Mouse (Mus musculus) gastrocnemius, postnatal 4 days (tissue): Measurements from ENCODE around the gene Wipf2. TPM values are rescaled to one million over a fixed set of nuclear protein-coding genes. Genes with fewer than 3 reads are reported as not detected.

Experiments
- DNase-seq, 2 experiments: peaks; one replicate each; pipeline ENCODE4 v3.0.0; 2021 to 2022; ENCODE audit warnings: low spot score in 2 of 2, mixed read lengths in 2 of 2
- total RNA-seq, 2 experiments: library from RNA; stranded (reverse); gene quantifications; 2 replicates each; pipeline ENCODE4 v1.2.3; 2021

Gene Wipf2
- total RNA-seq, 2 experiments from 2014 or later, result 8.3 to 11.0 TPM

DNA sequence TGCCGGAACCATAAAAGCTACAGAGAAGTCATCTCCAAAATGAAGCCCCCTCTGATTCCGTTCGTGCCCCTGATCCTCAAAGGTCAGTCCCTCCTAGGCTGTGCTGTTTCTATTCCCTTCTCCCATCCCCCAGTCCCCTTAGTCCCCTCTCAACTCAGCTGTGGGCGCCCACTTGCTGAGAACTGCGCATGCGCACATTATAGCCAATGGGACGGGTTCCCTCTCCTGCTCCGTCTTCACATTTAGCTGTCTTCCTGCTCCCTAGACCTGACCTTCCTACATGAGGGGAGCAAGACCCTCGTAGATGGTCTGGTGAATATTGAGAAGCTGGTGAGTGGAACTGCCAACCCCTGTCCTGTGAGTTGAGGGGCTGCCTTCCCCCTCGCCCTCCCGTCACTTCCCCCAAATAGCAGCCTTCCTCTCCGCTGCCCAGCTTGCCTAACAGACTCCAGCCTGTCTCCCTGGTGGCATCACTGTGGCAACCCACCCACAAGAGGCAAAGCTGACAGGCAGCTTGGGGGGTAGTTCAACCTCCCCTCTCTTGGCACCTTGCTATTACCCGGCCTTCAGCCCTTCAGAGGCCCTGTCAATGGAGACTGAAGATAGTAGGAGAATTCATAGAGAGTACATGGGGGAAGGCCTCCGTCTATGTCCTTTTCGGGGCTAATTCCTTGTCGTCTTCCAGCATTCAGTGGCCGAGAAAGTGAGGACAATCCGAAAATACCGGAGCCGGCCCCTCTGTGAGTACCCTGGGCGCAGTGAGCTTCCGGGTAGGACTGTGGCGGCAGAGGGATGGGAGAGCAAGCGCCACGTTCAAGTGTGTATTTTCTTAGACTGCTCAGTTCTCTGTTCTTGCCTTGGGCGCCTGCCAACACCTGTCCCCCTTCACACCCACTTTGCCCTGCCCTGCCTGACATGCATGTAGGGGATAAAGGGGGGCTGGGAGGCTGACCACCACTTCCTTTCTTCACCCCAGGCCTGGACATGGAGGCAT is 13.0 kb upstream of the Wipf2 start:
- DNase-seq, result no peak

DNA sequence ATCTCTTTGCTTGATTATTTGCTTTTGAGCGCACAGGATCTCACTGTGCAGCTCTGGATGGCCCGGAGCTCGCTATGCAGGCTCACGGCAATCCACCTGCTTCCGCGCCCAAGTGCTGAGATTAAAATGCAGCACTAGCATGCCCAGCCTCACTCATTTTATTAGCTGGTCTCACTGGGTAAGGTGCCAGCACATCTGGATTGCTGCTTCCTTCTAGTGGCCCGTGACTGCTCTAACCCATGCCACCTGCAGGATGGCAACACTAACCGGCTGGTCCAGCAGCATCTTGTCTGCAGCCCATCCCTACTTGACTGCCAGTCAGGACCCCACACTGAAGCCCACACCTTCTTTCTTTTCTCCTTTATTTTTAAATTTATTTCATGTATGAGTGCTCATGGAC is 9.3 kb upstream of the Wipf2 start:
- DNase-seq, result no peak

GRCm38 (mm10) chr11:98854659-98855058 is 8.8 kb upstream of the Wipf2 start:
- DNase-seq, result no peak

DNA sequence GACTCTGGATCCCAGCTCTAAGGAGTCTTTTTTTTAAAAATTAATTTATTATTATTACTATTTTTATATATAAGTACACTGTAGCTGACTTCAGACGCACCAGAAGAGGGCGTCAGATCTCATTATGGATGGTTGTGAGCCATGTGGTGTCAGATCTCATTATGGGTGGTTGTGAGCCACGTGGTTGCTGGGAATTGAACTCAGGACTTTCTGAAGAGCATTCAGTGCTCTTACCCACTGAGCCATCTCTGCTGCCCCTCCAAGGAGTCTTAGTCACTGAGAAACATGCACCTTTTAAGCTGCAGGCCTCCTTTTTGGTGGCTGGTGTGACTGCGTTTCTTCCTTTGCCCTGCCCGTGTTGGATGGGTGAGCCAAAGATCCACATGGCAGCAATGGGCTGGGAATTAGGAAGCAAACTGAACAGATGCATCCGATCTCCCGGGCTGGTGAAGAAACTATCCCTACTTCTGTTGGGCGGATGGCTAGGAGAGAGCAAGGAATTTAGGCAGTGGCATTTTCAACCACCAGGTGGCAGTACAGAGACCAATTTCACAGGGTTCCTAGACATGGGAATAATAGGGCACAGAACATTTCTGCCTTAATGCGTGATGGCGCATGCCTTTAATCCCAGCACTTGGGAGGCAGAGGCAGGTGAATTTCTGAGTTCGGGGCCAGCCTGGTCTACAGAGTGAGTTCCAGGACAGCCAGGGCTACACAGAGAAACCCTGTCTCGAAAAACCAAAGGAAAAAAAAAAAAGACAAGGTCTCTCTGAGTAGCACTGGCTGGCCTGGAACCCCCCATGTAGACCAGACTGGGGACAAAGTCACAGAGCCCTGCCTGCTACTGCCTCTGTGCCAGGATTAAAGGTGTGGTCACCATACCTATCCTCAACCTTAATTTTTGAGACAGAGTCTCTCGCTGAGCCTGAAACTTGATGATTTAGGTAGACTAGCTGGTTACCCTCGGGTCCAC is 4.4 kb upstream of the Wipf2 start:
- peak; percentile 79 to 88 for DNase-seq

GRCm38 (mm10) chr11:98863751-98864429 is 452 bp downstream of the Wipf2 start:
- DNase-seq, result peak in 1 of 2 experiments; percentile 60

GRCm38 (mm10) chr11:98867293-98867692 is 3.9 kb downstream of the Wipf2 start:
- no peak for DNase-seq

- DNase-seq, result no peak
Measured at GRCm38 (mm10) chr11:98869906-98870305, 6.5 kb downstream of the Wipf2 start.

- DNase-seq, result no peak
Measured at GRCm38 (mm10) chr11:98870791-98871190, 7.4 kb downstream of the Wipf2 start.

- no peak for DNase-seq
Measured at GRCm38 (mm10) chr11:98871416-98871815, 8.0 kb downstream of the Wipf2 start.

- DNase-seq, result peak in 1 of 2 experiments; percentile 19
Measured at GRCm38 (mm10) chr11:98872040-98872439, 8.6 kb downstream of the Wipf2 start.

DNA sequence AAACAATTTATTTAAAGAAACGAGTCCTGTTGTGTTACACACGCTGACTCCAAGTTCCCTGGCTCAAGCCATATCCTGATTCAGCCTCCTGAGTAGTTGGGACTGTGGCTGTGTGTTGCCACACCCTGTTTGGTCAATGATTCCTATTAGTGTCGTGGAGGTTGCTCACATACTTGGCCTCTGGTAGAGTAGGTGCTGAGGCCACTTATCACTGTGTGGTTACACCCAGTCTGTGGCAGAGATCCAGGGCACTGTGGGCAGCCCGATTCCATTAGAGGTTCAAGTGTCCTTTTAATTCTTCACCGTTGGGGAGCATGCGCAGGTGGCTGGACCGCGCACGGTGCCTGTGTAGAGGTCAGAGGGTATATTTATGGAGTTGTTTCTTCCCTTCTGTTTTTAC is 10.5 kb downstream of the Wipf2 start:
- DNase-seq, result no peak

DNA sequence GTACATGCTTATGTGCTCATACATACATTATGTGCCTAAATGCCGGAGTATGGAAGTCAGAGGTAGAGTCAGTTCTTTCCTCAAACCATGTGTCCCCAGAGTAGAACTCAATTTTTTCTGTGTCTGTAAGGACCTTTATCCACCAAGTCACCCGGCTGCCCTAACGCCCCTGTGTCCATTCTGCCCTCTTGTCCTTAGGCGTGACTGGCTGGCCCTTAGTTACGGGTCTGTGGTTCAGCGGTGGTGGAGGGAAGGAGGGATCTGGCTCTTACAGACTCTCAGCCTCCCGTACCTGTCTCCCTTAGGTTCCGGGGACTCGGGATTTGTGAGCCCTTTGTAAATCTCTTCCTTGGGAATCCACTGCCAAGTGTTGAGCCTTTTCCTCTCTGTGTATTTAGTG is 13.6 kb downstream of the Wipf2 start:
- DNase-seq, result no peak

DNA sequence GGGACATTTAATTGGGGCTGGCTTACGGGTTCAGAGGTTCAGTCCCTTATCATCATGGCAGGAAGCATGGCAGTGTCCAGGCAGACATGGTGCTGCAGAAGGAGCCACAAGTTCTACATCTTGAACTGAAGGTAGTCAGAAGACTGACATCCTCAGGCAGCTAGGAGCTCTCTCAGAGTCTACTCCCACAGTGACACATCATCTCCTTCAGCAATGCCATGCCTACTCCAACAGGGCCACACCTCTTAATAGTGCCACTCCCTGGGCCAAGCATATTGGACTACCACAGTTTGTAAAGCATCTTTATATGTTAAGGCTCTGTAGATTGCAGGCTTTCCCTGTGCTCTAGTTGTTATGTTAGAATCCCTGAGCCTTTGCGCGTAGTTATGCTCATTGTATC is 24.3 kb downstream of the Wipf2 start:
- no peak for DNase-seq

- DNase-seq, result no peak
Measured at GRCm38 (mm10) chr11:98889077-98889476, 25.6 kb downstream of the Wipf2 start.

DNA sequence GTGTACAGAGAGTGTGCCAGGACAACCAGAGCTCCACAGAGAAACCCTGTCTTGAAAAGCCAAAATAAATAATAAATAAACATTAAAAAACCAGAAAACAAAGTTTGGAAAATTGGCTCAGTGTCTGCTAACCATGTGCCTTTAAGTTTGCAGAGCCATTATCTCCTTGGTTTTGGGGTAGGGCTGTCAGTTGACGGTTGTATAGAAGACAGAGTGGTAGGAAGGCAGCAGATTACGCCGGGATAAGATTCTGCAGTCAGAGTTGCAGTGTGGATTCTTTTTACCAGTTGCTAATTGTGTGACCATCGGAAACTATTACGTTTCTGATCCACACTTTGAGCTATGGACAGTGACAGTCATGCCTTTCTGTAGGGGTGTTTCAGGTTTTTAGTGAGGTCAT is 26.5 kb downstream of the Wipf2 start:
- no peak for DNase-seq

- DNase-seq, result no peak
Measured at GRCm38 (mm10) chr11:98892426-98892825, 29.0 kb downstream of the Wipf2 start.

- DNase-seq, result no peak
Measured at GRCm38 (mm10) chr11:98900529-98901125, 37.2 kb downstream of the Wipf2 start.

GRCm38 (mm10) chr11:98902621-98903245 is 39.3 kb downstream of the Wipf2 start:
- DNase-seq, result no peak

GRCm38 (mm10) chr11:98904577-98904976 is 41.1 kb downstream of the Wipf2 start:
- no peak for DNase-seq

DNA sequence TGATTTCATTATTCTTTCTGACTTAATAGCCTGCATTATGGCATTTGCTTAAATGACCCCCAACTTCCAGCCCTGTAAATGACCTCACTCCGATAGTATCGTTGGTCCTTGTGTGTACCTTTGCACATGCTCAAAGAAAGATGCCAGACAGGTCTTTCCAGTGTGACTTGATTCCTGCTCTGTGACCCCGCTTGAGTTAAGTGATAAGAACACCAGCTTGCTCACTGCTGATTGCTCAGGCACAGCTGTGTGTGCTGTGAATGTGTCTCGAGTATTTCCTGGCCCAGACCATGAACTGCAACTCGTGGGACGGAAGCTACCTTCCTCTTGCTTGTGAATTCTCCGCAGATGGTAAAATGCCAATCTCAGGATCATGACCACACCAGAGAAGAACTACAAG is 41.6 kb downstream of the Wipf2 start:
- DNase-seq, result no peak
